Mouse (Mus musculus) heart, adult 18-20 months (tissue): ENCODE results near the gene Foxp2. TPM values are rescaled to one million over a fixed set of nuclear protein-coding genes. Genes with fewer than 3 reads are reported as not detected.
A peak's percentile ranks its signal among the peaks of the same experiment; 100 is the strongest.

Experiments used
- DNase-seq, 2 experiments: peaks; one replicate each; pipeline ENCODE4 v3.0.0; 2021 to 2022; ENCODE audit warnings: mixed read lengths in 1 of 2
- total RNA-seq, 2 experiments: library from RNA; stranded (reverse); gene quantifications; 2 replicates each; pipeline ENCODE4 v1.2.3; 2021

The Foxp2 gene
- total RNA-seq, 2 experiments from 2014 or later, result 1.3 to 2.3 TPM

- DNase-seq, result no peak
Measured at GRCm38 (mm10) chr6:15101548-15101947, 200.4 kb downstream of the Foxp2 start.

DNA sequence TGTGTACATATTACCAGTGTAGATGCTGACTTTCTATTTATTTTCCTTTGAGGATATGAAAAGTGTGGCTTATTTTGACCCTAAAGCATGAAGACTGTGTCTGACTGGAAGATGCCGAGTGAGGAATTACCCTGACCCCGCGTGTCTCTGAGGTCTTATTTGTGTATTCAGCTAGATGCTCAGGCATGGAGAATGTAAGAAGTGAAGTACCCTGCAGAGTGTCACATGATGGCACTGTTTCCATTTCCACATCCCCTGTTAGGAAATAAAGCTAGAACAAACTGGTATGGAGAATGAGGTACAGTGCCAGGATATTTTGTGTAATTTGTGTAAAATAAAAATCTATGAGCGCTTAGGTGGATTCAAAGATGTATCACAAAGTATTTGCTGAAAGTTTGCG is 219.8 kb downstream of the Foxp2 start:
- no peak for DNase-seq

GRCm38 (mm10) chr6:15121339-15121738 is 220.2 kb downstream of the Foxp2 start:
- DNase-seq, result no peak

GRCm38 (mm10) chr6:15130142-15130541 is 229.0 kb downstream of the Foxp2 start:
- no peak for DNase-seq

GRCm38 (mm10) chr6:15142094-15142493 is 240.9 kb downstream of the Foxp2 start:
- DNase-seq, result no peak

- DNase-seq, result no peak
Measured at GRCm38 (mm10) chr6:15151619-15152018, 250.5 kb downstream of the Foxp2 start.

GRCm38 (mm10) chr6:15163508-15164053 is 262.4 kb downstream of the Foxp2 start:
- DNase-seq, result no peak

GRCm38 (mm10) chr6:15176754-15177153 is 275.6 kb downstream of the Foxp2 start:
- DNase-seq, result no peak

DNA sequence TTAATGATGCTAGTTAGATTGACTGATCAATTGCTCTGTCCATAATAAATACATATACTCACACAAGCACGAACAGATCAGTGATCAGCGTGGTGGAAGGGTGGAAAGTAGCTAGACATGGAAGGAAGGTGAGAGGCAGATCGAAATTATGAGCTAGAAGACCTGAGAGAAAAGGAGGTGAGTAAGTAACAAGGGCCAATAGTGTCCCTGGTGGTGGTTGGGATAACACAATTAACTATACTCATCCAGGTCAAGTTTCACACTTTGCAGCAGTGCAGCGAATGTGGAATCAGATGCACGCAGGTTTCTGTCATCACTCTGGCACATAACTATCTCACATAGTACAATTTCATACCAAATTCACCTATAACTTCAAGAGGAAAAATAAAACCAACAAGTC is 291.7 kb downstream of the Foxp2 start:
- no peak for DNase-seq

DNA sequence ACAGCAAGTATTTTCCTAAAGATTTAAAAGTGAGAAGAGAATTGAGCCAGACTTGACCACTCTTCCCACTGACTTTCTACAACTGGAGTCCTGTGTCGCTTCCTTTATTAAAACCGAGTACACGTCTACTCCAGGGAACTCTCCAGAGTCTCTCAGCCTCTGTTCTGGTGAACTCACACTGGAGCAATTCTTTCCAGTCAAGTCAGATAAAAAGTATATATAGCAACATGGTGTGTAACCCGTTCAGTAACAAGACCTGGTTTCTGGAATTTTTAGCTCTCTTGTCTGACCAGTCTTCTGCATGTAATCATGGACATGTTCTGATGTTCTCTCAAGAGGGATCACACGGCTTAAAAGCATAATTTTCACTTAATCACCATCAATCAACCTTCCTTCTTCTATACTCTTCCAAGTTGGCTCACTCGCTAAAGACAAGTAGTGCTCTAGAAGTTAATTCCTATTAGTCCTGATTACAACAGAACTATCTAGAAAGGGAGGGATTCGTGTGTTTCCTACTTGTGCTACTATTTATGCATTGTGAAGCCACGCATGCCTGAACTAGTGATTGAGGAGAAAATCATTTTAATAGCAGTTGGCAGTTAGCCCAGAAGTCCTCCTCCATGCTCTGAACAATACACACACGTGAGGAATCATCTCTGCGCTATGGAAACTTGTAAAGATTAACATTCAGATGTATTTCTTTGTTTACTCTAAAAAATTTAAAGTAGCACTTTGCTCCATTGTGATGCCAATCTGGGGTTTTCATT is 341.2 kb downstream of the Foxp2 start:
- peak; percentile 4 to 6 for DNase-seq

GRCm38 (mm10) chr6:15257393-15257792 is 356.2 kb downstream of the Foxp2 start:
- DNase-seq, result peak; percentile 51 to 63

- DNase-seq, result no peak
Measured at GRCm38 (mm10) chr6:15257893-15258292, 356.7 kb downstream of the Foxp2 start.

GRCm38 (mm10) chr6:15268136-15268535 is 367.0 kb downstream of the Foxp2 start:
- no peak for DNase-seq

GRCm38 (mm10) chr6:15285213-15285612 is 384.1 kb downstream of the Foxp2 start:
- DNase-seq, result peak; percentile 25 to 29

DNA sequence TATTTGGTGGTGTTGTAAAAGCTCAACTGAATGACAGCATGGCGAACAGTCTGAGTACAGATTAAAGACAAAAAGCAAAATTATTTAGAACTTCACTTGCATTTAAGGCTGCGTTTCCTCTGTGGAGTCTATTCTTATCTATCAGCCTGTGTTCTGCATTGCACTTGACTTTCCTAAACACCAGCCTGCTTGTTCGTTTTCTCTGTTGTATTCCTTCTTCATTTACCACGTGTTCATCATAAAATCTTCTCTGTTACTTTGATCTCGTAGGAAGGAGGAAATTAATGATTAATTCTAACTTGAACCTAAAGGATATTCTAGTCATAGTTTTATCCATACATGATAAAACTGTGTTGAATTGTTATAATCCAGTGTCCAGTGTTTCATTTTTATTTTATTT is 392.9 kb downstream of the Foxp2 start:
- no peak for DNase-seq

GRCm38 (mm10) chr6:15299279-15299678 is 398.1 kb downstream of the Foxp2 start:
- no peak for DNase-seq

DNA sequence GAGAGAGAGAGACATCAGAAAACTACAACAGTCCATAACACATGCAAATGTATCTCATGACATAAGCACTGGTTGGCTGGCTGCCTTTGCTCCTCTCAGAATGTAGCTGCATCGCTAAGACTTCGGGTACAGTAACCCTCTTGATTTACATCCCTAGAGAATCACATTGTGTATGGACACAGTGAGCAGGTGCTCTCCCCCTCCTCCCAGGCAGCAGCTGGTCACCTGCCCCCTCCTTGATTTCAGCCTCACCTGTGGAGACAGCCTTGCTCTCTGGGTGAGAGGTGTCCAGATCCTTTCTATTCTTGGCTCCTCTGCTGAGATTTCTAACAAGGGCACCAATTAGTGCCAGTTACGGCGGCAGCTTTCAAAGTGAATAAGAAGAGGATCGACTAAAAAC is 409.5 kb downstream of the Foxp2 start:
- no peak for DNase-seq

DNA sequence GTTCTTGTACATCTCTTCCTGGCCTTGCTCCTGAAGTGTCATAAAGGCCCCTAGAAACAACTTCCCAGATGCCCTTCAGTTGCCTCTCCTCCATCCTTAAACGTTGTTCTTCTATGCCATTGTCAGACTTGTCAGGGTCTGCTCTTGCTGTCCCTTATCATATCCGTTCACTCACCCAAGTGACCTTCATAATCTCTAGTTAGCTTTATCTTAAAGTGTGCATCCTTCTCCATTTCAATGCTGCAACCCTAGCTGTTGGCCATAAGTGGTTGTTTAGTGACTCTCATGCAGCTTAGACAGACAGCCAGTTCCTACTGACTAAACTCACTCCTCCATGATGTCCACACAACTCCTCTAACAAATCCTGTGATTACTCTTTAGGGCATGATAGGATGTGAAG is 415.8 kb downstream of the Foxp2 start:
- no peak for DNase-seq

GRCm38 (mm10) chr6:15318343-15318742 is 417.2 kb downstream of the Foxp2 start:
- DNase-seq, result no peak

DNA sequence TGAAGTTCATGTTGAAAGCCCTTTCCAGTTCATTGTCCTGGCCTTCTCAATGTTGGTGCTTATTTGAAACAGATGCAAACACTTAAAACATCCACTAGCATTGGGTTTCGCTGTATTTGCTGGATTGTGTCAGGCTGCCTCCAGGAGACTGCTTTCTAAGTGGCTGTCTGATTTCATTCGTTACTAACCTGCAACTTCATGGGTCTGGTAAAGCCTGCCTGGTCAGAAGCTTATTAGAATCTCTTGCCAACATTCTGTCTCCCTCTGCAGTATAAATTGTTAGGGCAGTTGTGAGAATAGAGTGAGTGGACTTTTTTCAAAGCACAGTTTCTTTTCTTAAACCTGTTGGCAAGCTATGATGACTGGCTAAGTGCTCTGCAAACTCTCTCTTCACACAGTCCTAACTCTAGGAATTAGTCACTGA is 420.4 kb downstream of the Foxp2 start:
- peak; percentile 7 to 11 for DNase-seq

DNA sequence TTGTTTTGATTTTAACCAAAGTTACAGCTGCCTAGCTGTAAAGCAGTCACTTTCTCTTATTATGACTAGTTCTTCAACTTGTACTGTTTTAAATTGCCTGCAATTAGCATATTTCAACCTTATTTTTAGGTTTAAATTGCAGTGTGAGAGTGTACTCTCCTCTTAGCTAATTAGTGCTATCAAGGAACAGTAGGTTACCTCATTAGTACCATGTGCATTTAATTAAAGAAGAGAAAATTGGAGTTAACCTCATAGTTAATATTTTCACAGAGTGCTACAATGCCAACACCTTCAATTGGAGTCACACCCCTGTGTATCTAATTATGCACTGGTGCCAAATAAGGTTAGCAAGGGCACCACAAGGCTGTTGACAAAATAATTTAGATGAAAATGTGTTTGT is 421.9 kb downstream of the Foxp2 start:
- DNase-seq, result no peak

GRCm38 (mm10) chr6:15347705-15348104 is 446.6 kb downstream of the Foxp2 start:
- DNase-seq, result no peak

GRCm38 (mm10) chr6:15355852-15356251 is 454.7 kb downstream of the Foxp2 start:
- DNase-seq, result no peak

- DNase-seq, result no peak
Measured at GRCm38 (mm10) chr6:15370281-15370680, 469.1 kb downstream of the Foxp2 start.
